8 mouse cellular contexts compared by ENCODE assay signal in the genomic region with DNA sequence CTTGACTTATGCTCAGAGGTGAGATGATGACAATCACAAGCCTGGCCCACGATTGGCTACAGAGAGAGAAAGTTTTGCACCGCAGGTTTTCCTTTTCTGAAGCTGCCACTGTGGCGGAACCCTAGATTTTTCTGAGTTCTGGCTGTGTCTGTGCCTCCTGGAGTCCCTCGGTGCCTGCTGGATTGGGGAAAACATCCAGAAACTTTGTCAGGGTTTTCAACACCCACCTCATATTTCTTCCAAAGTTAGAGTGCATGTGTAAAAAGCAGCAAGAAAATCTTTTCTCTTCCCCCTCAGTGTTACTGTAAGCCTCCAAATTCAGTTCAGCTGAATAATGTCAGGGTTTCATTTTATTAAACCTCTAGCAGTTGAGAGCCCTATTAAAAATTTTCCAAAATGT.
"Had no signal": no experiment of that assay in that cellular context is flagged by ENCODE, and none has a peak within 500 bp of the region (broad histone marks: within the 10 kb centered on the region; RNA-seq: fewer than 3 reads in every experiment).

No protein-coding gene starts in this region.

- DNase-seq: kidney, adult 8-10 months; kidney, postnatal 25 days; layer of hippocampus, postnatal 36 days; liver, embryonic 13.5 days; liver, postnatal 0 days; lung, postnatal 14 days; thymus, adult 18-20 months; thymus, postnatal 14 days had no signal
